Mouse (Mus musculus) C2C12 (cell line): ENCODE data around the gene Atp13a4.

Source experiments
- CEBPB ChIP-seq: IDR thresholded peaks from one replicate; pipeline ENCODE4 v1.6.1; 2011; ENCODE audit warnings: low read depth, mild to moderate bottlenecking, control low read depth, moderate library complexity
- CTCF ChIP-seq: IDR thresholded peaks from one replicate; pipeline ENCODE4 v1.5.1; 2011; ENCODE audit not compliant: control insufficient read depth, insufficient read depth, insufficient read length
- FOSL1 ChIP-seq: IDR thresholded peaks from one replicate; pipeline ENCODE4 v1.8.0; 2011; ENCODE audit warnings: mild to moderate bottlenecking, low read length; ENCODE audit not compliant: poor library complexity, insufficient read depth, severe bottlenecking
- MAX ChIP-seq: IDR thresholded peaks from one replicate; pipeline ENCODE4 v1.6.1; 2011; ENCODE audit warnings: mild to moderate bottlenecking, control low read depth
- MYOD1 ChIP-seq: IDR thresholded peaks from one replicate; pipeline ENCODE4 v1.6.1; 2011; ENCODE audit warnings: low read depth; ENCODE audit not compliant: control insufficient read depth, insufficient read length
- MYOG ChIP-seq: IDR thresholded peaks from one replicate; pipeline ENCODE4 v1.6.1; 2011; ENCODE audit not compliant: control insufficient read depth, insufficient read length; ENCODE audit errors: extremely low read depth
- USF1 ChIP-seq: IDR thresholded peaks from one replicate; pipeline ENCODE4 v1.6.1; 2011; ENCODE audit warnings: low read depth, mild to moderate bottlenecking, control low read depth, moderate library complexity

- TF ChIP-seq CEBPB: no peak
- no peak for TF ChIP-seq CTCF
- no peak for TF ChIP-seq MAX
- TF ChIP-seq USF1: no peak
- no peak for TF ChIP-seq MYOD1
- no peak for TF ChIP-seq MYOG
- no peak for TF ChIP-seq FOSL1
Measured at GRCm38 (mm10) chr16:29491031-29491430, 53.6 kb downstream of the Atp13a4 start.
